Mouse (Mus musculus) brown adipose tissue, adult 24 weeks (tissue): ENCODE measurements around the gene Rhbg. TPM values are rescaled to one million over a fixed set of nuclear protein-coding genes. Genes with fewer than 3 reads are reported as not detected.
"Not testable (repeated sequence)": the region's sequence is repeated elsewhere in the genome, so short reads cannot be mapped to it uniquely, and the experiment has no call there.

ENCODE experiments used
- H3K27ac ChIP-seq: fragments of 200-500 bp; replicated peaks from 2 replicates; pipeline ENCODE4 v1.5.1; 2012; ENCODE audit warnings: low read depth, mild to moderate bottlenecking, low read length
- H3K4me1 ChIP-seq: fragments of 200-500 bp; 2 replicates; pipeline ENCODE4 v1.6.1; 2012; ENCODE audit warnings: low read length, mixed read lengths; ENCODE audit not compliant: control insufficient read depth, insufficient read depth, insufficient read length
- H3K4me3 ChIP-seq: fragments of 200-500 bp; 2 replicates; pipeline ENCODE4 v1.5.1; 2012; ENCODE audit warnings: low read depth, mild to moderate bottlenecking, low read length, moderate library complexity; ENCODE audit not compliant: insufficient read depth
- polyA plus RNA-seq: library from polyadenylated mRNA; stranded (reverse); fragments of >200 nt; gene quantifications from 2 replicates; pipeline ENCODE4 v1.2.4, GENCODE M21; 2012; ENCODE audit not compliant: missing spikeins, insufficient read depth, insufficient read length

Rhbg gene
- not detected in 2 replicates for polyA plus RNA-seq

DNA sequence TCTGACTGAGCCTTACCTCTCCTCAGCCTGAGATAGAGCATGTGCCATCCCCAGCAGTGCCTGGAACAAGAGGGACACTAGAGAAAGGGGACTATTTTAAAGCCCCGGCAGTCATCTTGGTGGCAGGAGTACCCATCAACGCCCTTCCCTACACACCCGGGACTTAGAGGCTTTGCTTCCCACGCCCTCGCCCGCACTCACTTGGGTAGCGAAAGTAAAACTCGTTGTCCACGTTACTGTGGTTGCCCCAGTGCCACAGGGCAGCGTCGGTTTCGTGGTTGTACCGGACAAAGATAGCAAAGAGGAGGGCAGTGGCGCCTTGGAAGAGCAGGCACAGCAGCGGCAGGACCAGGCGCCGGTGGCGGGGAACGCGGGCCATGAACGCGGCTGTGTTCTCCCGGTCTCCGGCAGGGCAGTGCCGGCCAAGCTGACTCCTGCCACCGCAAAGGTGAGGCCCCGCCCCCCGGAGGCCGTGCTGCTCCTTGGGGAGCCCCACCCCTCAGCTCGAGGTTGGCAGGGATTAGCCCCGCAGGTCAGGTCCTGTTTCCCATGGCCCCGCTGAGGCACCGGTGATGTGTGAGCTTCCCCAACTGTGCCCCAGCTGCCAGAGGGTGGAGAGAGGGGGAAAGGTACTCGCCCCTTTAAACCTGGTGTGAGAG, at the start of gene Rhbg:
TSS of gene Rhbg (minus strand) at position 442 of the 659 bp plus-strand sequence.
- H3K27ac ChIP-seq, result no peak within 1 kb of the TSS
- peak within 1 kb of the TSS; percentile 47 for H3K4me3 ChIP-seq
- no peaks in the 10 kb centered on the region for H3K4me1 ChIP-seq

DNA sequence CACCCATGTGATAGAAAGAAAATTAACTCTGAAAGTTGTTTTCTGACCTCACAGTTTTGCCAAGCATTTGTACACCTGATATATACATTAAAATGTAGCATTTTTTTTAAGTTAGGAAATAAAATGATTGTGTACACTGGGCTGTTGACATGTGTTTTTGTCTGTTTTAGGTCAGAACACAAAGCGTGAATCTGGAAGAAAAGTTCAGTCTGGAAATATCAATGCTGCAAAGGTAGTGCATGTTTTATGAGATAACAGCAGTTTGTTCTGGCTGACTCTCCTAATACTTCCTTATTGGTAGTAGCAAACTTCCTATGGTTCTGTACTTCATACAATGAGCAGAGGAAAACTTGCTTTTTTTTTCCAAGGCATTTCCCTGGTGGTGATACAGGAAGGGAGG, 44.7 kb upstream of the Rhbg start:
- peaks cover 7% of the 10 kb centered on the region; the same call in 1 of the 2 replicates for H3K4me1 ChIP-seq
- H3K4me3 ChIP-seq, result no peak overlapping the region
- H3K27ac ChIP-seq, result no peak overlapping the region

DNA sequence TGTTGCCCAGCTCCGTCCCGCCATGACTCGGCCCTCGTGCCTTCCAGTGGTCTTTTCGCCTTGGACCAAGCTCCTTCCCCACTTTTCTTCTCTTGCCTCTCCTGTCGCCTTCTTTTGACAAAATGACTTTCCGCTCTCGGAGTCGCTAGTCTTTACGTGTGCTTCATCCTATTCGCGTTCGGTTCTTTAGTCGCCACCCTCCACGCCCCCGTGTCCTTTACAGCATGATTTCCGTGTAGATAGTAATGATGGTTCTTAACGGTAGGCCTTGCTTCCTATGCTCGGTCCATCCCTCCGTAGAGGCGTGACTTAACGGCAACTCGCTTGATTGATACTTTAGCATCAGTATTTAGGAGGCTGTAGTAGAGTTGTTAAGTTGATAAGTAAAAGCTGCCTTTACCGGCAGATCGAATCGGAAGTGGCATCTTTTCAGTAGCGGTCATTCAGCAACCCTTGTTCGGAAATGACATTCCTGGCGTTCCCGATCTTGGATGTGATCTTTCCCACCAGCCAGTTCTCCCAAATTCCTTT, 42.9 kb upstream of the Rhbg start:
- peak overlapping the region; percentile 74 for H3K4me3 ChIP-seq
- peak overlapping the region; percentile 90 for H3K27ac ChIP-seq
- H3K4me1 ChIP-seq, result peaks cover 7% of the 10 kb centered on the region; the same call in 1 of the 2 replicates

DNA sequence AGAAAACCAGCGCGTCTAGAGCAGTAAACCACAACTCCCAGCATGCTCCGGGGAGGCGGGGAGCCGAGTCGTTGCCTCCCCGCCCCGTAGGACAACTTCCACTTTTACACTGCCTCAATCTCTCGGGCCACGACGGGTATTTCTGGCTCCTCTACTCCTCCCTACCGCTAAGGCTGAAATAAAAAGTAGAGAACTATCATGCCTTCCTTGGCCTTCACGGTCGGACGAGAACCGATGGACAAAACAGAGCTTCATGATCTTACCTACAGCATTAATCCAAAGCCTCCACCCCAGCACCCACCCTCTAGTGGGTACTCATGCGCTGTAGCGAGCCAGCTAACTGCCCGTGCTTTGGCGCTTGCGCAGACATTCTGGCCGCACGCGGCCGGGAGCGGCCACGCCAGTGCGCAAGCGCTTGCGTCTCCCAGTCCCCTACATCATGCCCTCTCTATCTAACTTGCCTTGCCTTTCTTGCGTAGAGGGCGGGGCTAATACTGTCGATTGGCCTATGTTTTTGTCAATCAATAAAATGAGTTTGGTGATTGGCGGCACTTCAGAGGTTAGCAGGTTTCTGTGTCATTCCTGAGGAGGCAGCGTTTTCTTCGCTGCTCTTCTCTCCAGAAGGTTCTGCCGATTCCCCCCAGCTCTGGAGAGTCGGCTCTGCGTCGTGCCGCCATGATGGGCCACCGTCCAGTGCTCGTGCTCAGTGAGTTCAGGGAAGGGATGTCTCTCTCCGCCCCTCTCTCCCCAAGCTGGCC, 42.2 kb upstream of the Rhbg start, which contains the start of the genes Tsacc and Cct3:
TSS of gene Tsacc (minus strand) at position 439 of the 758 bp plus-strand sequence.
TSS of gene Cct3 (plus strand) at position 556 of the 758 bp plus-strand sequence.
- H3K4me3 ChIP-seq, result peak within 1 kb of the TSS; percentile 81

DNA sequence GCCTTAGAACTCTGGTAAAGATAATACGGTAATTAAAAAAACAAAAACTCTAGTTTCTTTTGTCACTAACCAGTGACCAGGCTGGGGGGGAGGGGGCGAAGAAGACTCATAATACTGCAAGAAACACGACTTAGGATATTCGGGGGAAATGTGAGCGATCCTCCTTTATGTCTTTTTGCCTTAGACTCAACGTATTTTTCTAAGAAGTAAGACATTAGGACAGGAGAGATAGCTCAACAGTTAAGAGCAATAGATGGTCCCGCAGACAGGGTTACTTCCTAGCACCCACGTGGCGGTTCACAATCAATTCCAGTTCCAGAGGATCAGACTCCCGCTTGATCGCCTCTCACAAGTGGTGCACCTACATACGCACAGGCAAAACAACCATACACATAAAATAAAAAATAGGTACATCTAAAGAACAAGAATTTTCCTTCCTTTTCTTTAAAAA, 41.6 kb upstream of the Rhbg start:
- H3K4me1 ChIP-seq, result peaks cover 7% of the 10 kb centered on the region; the same call in 1 of the 2 replicates
- no peak overlapping the region for H3K27ac ChIP-seq
- H3K4me3 ChIP-seq, result peak overlapping the region; percentile 81

More for the DNA sequence above, 42.2 kb upstream of the Rhbg start, which contains the start of the genes Tsacc and Cct3:
- Histone ChIP-seq H3K27ac (peak within 1 kb of the TSS; percentile 96), H3K4me1 (peaks cover 7% of the 10 kb centered on the region; the same call in 1 of the 2 replicates)

DNA sequence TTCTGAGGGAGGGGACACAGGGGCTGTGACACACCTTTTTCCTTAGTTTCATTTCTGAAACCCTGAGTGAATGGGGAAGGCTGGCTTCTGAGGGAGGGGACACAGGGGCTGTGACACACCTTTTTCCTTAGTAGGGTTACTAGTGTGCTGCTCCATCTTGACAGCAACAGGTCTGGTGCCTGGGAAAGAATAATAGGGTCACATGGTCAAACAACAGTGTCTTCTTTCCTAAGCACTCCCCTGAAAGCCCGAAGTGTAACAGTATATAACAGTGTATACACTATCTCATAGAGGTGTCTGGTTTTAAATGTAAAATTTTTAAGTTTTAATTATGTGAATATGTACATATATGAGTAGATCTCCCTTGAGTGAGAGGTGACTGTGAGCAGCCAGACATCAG, 40.8 kb upstream of the Rhbg start:
- H3K4me1 ChIP-seq, H3K4me3 ChIP-seq, H3K27ac ChIP-seq: not testable (repeated sequence)

DNA sequence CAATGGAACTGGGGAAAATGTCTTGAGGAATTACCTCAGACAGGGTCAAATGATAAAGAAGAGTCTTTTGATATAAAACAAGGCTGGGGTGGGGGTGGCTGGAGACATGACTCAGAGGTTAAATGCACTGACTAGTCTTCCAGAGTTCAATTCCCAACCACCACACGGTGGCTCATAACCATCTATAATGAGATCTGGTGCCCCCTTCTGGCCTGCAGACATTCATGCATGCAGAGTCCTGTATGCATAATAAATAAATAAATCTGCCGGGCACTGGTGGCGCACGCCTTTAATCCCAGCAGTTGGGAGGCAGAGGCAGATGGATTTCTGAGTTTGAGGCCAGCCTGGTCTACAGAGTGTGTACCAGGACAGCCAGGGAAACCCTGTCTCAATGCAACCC, 37.5 kb upstream of the Rhbg start:
- Histone ChIP-seq H3K4me3 (no peak overlapping the region), H3K4me1 (no peaks in the 10 kb centered on the region), H3K27ac (no peak overlapping the region)

DNA sequence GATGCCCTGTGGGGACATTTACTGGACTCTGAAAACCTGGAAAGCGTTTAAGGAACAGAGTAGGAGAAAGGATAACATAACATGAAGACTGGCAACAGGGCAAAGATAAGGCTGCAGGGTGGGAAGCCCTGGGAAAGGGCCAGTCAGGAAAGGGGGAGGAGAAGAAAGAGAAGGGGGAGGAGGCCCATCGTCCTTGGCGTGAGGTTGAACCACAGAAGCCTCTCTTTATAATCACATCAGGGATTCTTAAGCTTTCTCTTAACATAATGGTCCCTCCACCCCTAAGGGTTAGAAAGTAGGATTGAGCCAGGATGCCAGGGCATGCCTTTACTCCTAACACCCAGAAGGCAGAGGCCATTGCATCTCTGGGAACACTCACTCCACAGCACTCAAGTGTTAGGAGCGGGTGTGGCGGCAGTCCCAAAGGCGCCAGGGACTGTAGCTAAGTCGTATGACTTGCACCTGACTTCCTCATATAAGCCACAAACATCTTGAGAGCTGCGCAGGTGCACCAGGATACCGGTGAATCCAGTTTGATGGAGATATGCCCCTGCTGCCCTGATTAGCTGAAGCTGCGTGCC, 33.7 kb upstream of the Rhbg start:
- H3K4me3 ChIP-seq, H3K4me1 ChIP-seq, H3K27ac ChIP-seq: not testable (repeated sequence)

DNA sequence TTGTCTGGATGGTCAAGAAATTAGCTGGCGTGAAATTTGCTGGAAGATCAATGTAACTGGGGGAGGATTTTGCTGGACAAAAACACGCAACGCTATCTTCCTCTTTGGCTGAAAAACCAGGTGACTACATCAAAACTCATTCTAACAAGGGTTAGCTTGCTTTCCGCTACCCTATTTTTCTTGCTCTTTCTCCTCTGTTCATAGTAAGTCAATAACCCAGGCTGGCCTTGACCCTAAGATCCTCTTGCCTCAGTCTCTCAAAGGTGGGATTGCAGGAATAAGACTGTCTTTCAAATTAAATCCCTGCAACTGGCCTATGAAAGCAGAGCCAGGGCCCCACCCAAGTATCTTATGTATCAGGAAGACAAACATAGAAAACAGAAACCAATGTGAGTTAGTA, 32.6 kb upstream of the Rhbg start, which contains the start of gene Gm38392:
TSS of gene Gm38392 (minus strand) at position 101 of the 400 bp plus-strand sequence.
- H3K4me1 ChIP-seq, result no peaks in the 10 kb centered on the region
- no peak within 1 kb of the TSS for H3K27ac ChIP-seq
- no peak within 1 kb of the TSS for H3K4me3 ChIP-seq

DNA sequence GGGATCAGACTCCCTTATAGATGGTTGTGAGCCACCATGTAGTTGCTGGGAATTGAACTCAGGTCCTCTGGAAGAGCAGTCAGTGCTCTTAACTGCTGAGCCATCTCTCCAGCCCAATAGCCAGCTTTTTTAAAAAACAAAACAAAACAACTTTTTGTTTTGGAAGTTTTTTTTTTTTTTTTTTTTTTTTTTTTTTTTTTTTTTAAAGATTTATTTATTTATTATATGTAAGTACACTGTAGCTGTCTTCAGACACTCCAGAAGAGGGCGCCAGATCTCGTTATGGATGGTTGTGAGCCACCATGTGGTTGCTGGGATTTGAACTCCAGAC, 31.0 kb upstream of the Rhbg start:
- not testable (repeated sequence) for H3K4me3 ChIP-seq, H3K4me1 ChIP-seq, H3K27ac ChIP-seq

DNA sequence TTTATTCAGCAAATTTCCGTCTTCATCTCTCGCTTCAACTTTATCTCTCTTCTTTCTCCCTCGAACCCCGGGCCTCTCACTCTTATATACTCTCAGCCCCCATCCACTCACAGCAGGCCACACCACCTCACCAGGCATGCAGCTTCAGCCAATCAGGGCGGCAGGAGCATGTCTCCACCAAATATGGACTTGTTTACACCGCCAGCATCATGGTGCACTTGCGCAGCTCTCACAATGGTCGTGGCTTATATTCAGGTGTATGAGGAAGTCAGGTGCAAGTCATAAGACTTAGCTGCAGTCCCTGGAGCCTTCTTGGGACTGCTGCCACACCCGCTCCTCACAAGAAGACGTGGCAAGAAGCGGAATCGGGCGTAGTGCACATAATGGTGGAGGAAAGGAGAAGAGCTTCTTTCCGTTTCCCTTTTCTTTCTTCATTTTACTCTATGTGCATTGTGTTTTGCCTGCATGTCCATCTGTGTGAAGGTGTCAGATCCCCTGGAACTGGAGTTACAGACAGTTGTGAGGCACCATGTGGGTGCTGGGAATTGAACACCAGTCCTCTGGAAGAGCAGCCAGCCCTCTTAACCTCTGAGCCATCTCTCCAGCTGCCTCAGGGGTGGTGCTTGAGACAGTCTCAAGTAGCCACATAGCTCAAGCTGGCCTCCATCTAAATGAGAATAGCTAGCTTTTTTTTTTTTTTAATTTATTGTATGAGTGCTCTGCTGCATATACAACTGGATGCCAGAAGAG, 30.5 kb upstream of the Rhbg start:
- H3K4me1 ChIP-seq, H3K27ac ChIP-seq, H3K4me3 ChIP-seq: not testable (repeated sequence)

DNA sequence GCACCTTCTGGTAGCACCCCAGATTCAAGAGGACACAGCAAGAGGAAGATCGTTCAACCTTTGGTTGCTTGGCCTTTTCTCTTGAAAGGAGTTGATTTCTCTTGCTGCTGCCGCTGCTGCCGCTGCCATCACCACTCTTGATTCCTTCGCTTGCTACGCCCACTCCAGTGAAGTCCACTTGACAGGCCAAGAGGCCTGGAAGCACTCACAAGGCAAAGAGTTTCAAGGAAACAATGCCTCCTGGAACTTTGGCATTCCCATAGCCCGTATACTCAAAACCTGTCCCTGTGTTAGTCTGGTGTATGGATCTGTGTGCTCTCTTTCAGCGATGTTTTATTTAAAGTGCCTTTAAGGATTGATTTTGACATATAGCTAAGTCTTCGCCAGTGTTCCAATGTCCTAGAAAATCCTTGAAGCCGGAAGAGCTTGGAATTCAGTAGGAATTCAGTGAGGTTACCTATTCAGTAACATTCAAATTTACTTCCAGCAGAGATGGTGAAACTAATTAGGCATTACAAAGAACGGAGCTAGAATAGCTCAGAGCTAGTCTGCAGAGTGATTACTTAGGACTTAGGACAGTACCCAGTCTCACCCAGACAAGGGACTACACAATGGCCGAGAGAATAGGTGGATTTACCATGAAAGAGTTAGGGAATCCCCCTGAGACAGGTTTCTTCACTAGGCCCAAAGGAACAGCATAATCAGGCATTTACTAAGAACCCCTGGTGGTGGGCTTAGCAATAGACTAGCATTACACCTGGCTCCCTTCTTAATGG, 26.8 kb upstream of the Rhbg start:
- H3K27ac ChIP-seq, H3K4me3 ChIP-seq: not testable (repeated sequence)

DNA sequence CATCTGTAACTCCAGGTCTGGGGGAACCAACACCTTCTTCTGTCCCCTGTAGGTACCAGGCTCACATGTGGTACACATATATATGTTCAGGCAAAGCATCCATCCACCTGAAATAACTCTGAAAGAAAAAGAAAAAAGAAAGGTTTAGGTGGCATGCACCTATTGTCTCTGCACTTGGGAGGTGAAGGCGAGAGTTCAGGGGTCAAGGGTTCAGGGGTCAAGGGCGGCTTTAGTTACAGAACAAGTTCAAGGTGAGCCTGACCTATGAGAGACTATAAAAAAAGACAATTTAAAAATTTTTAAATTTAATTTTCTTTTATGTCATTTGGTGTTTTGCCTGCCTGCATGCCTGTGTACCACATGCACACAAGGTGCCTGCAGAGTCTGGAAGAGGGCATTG, 25.5 kb upstream of the Rhbg start:
- no peaks in the 10 kb centered on the region for H3K4me1 ChIP-seq
- no peak overlapping the region for H3K27ac ChIP-seq
- H3K4me3 ChIP-seq, result no peak overlapping the region

More for the DNA sequence above, 26.8 kb upstream of the Rhbg start:
- H3K4me1 ChIP-seq, result not testable (repeated sequence)

DNA sequence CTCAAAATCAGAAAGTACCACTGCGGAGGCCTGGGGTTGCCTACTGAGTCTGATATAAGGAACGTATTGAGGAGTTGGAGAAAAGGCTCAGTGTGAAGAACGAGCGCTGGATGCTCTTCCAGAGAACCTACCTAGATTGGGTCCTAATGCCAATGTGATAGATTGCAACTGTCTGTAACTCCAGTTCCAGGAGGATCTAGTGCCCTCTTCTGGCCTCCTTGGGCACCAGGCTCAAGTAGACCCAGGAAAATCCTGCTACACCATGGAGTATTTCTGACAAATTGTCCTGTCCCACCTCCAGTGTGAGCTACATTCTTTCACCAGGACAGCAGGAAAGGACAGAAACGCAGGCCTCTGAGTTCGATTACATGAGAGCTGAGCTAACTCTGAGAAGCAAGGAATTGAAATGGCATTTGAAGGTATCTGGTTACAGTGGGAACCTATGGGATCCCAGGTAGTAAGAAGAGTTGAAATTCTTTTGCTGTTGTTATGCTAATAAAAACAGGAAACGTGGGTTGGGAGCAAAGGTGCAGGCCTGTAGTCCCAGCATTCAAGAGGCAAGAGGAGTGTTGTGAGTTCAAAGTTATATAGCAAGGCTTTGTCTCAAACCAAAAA, 22.1 kb upstream of the Rhbg start:
- no peak overlapping the region for H3K4me3 ChIP-seq
- H3K27ac ChIP-seq, result no peak overlapping the region
- H3K4me1 ChIP-seq, result no peaks in the 10 kb centered on the region
